Mouse (Mus musculus) stomach, embryonic 15.5 days (tissue): ENCODE data around the gene Vstm4. TPM values are rescaled to one million over a fixed set of nuclear protein-coding genes. Genes with fewer than 3 reads are reported as not detected.

Experiments used
- ATAC-seq: fragments of 200-750 bp; cut with Nextera tagmentation; 2 replicates; pipeline ENCODE4 v1.8.0; 2017; ENCODE audit warnings: low read depth, moderate number of reproducible peaks, moderate TSS enrichment; ENCODE audit not compliant: insufficient read depth, low FRiP score
- H3K27ac ChIP-seq: fragments of 300-500 bp; sonication (generic); 2 replicates; pipeline ENCODE4 v1.5.1; 2015; ENCODE audit warnings: mild to moderate bottlenecking, inconsistent platforms
- H3K27me3 ChIP-seq: fragments of 300-500 bp; sonication (generic); replicated peaks from 2 replicates; pipeline ENCODE4 v1.6.1; 2015; ENCODE audit warnings: inconsistent platforms
- H3K36me3 ChIP-seq: fragments of 300-500 bp; sonication (generic); 2 replicates; pipeline ENCODE4 v1.6.1; 2015; ENCODE audit warnings: inconsistent platforms
- H3K4me1 ChIP-seq: fragments of 300-500 bp; sonication (generic); 2 replicates; pipeline ENCODE4 v1.6.1; 2015; ENCODE audit warnings: inconsistent platforms
- H3K4me2 ChIP-seq: fragments of 300-500 bp; sonication (generic); 2 replicates; pipeline ENCODE4 v1.6.1; 2015; ENCODE audit warnings: mild to moderate bottlenecking, inconsistent platforms
- H3K4me3 ChIP-seq: fragments of 300-500 bp; sonication (generic); replicated peaks from 2 replicates; pipeline ENCODE4 v1.5.1; 2015; ENCODE audit warnings: inconsistent platforms
- H3K9ac ChIP-seq: fragments of 300-500 bp; sonication (generic); 2 replicates; pipeline ENCODE4 v1.6.1; 2015; ENCODE audit warnings: inconsistent platforms
- H3K9me3 ChIP-seq: fragments of 300-500 bp; sonication (generic); 2 replicates; pipeline ENCODE4 v1.6.1; 2016; ENCODE audit warnings: inconsistent platforms
- WGBS: fragments of 180-500 bp; shearing (Covaris S2); methylation state at CpG from one replicate; pipeline ENCODE4 v1.1.7; 2015; 5-methylcytosine and 5-hydroxymethylcytosine counted together
- polyA plus RNA-seq: library from polyadenylated mRNA; unstranded; fragments of >200 nt; fragmentation: Nextera tagmentation; extraction: Ambion mirVana; gene quantifications from 2 replicates; pipeline ENCODE4 v1.2.1, GENCODE M21; 2015

Vstm4 gene
- polyA plus RNA-seq, 1 experiment from 2014 or later: 35.2 TPM

GRCm38 (mm10) chr14:32956486-32956885 lies 99.9 kb downstream of the Vstm4 start:
- peaks cover 19% of the 10 kb centered on the region for H3K4me1 ChIP-seq
- 53% methylated on average over 8 of the region's 8 CpGs for WGBS
- H3K4me2 ChIP-seq: no peak overlapping the region
- no peak overlapping the region for H3K27ac ChIP-seq
- peak; percentile 51; the same call in 1 of the 2 replicates for ATAC-seq
- H3K9me3 ChIP-seq: no peaks in the 10 kb centered on the region
- no peaks in the 10 kb centered on the region for H3K36me3 ChIP-seq
- no peak overlapping the region for H3K4me3 ChIP-seq
- H3K9ac ChIP-seq: no peak overlapping the region
- no peaks in the 10 kb centered on the region for H3K27me3 ChIP-seq

- Histone ChIP-seq H3K36me3 (no peaks in the 10 kb centered on the region), H3K9ac (no peak overlapping the region), H3K9me3 (no peaks in the 10 kb centered on the region), H3K4me1 (peaks cover 25% of the 10 kb centered on the region; the same call in 1 of the 2 replicates), H3K4me3 (no peak overlapping the region), H3K27ac (no peak overlapping the region), H3K27me3 (no peaks in the 10 kb centered on the region), H3K4me2 (no peak overlapping the region; the same call in 1 of the 2 replicates)
- ATAC-seq: no peak
- 35% methylated on average over 8 of the region's 8 CpGs for WGBS
Observed at GRCm38 (mm10) chr14:32958671-32959070, 102.1 kb downstream of the Vstm4 start.

- Histone ChIP-seq H3K27me3 (no peaks in the 10 kb centered on the region), H3K9me3 (no peaks in the 10 kb centered on the region)
- WGBS: 40% methylated on average over 5 of the region's 5 CpGs
Observed at GRCm38 (mm10) chr14:32960481-32960880, 103.9 kb downstream of the Vstm4 start.

GRCm38 (mm10) chr14:32964742-32965141 lies 108.2 kb downstream of the Vstm4 start:
- 63% methylated on average over 10 of the region's 10 CpGs for WGBS

More at GRCm38 (mm10) chr14:32960481-32960880, 103.9 kb downstream of the Vstm4 start:
- Histone ChIP-seq H3K4me2 (no peak overlapping the region), H3K4me1 (peaks cover 25% of the 10 kb centered on the region; the same call in 1 of the 2 replicates), H3K9ac (no peak overlapping the region), H3K36me3 (no peaks in the 10 kb centered on the region), H3K4me3 (no peak overlapping the region), H3K27ac (no peak overlapping the region)
- ATAC-seq: no peak

GRCm38 (mm10) chr14:32970700-32971099 lies 114.1 kb downstream of the Vstm4 start:
- H3K27me3 ChIP-seq: no peaks in the 10 kb centered on the region
- H3K4me3 ChIP-seq: no peak overlapping the region
- no peak for ATAC-seq
- no peaks in the 10 kb centered on the region for H3K9me3 ChIP-seq
- no peak overlapping the region for H3K4me2 ChIP-seq
- no peak overlapping the region for H3K9ac ChIP-seq
- H3K27ac ChIP-seq: no peak overlapping the region
- no peaks in the 10 kb centered on the region for H3K36me3 ChIP-seq
- WGBS: 69% methylated on average over 9 of the region's 9 CpGs
- H3K4me1 ChIP-seq: no peaks in the 10 kb centered on the region

More at GRCm38 (mm10) chr14:32964742-32965141, 108.2 kb downstream of the Vstm4 start:
- no peak for ATAC-seq
- no peaks in the 10 kb centered on the region for H3K9me3 ChIP-seq
- H3K4me3 ChIP-seq: no peak overlapping the region
- no peaks in the 10 kb centered on the region for H3K27me3 ChIP-seq
- peaks cover 11% of the 10 kb centered on the region; the same call in 1 of the 2 replicates for H3K4me1 ChIP-seq
- H3K27ac ChIP-seq: no peak overlapping the region
- H3K36me3 ChIP-seq: no peaks in the 10 kb centered on the region
- H3K4me2 ChIP-seq: no peak overlapping the region
- no peak overlapping the region for H3K9ac ChIP-seq

GRCm38 (mm10) chr14:32984176-32984738 lies 127.7 kb downstream of the Vstm4 start:
- 0 out of 2 replicates have a peak overlapping the region, but pooled peaks have one; percentile 13 for H3K27ac ChIP-seq
- H3K36me3 ChIP-seq: no peaks in the 10 kb centered on the region
- 43% methylated on average over 6 of the region's 6 CpGs for WGBS
- H3K9me3 ChIP-seq: no peaks in the 10 kb centered on the region
- no peak overlapping the region for H3K4me2 ChIP-seq
- H3K27me3 ChIP-seq: no peaks in the 10 kb centered on the region
- H3K9ac ChIP-seq: no peak overlapping the region
- no peak; the same call in 1 of the 2 replicates for ATAC-seq
- 0 out of 2 replicates have a peak, but pooled peaks cover 3% of the 10 kb centered on the region for H3K4me1 ChIP-seq
- no peak overlapping the region for H3K4me3 ChIP-seq

GRCm38 (mm10) chr14:32986659-32987058 lies 130.1 kb downstream of the Vstm4 start:
- ATAC-seq: no peak
- H3K4me2 ChIP-seq: no peak overlapping the region

More at GRCm38 (mm10) chr14:32986659-32987058, 130.1 kb downstream of the Vstm4 start:
- Histone ChIP-seq H3K36me3 (no peaks in the 10 kb centered on the region), H3K27ac (no peak overlapping the region), H3K27me3 (no peaks in the 10 kb centered on the region), H3K4me1 (0 out of 2 replicates have a peak, but pooled peaks cover 3% of the 10 kb centered on the region), H3K9ac (no peak overlapping the region), H3K9me3 (no peaks in the 10 kb centered on the region), H3K4me3 (no peak overlapping the region)
- 56% methylated on average over 4 of the region's 4 CpGs for WGBS

Other genes starting within 250 kb of the Vstm4 start
- 0.26 and 0.30 TPM in 2 replicates for gene 3425401B19Rik, start 171.5 kb upstream of the Vstm4 start, polyA plus RNA-seq
- 0.63 and 1.4 TPM in 2 replicates for gene Tmem273, start 70.8 kb upstream of the Vstm4 start, polyA plus RNA-seq
- gene Fam170b, start 22.8 kb upstream of the Vstm4 start, polyA plus RNA-seq: not detected in 2 replicates
- gene Lrrc18, start 134.6 kb downstream of the Vstm4 start, polyA plus RNA-seq: 0.30 and 0.46 TPM in 2 replicates